Mouse (Mus musculus): ENCODE results near the gene Rnf7.
"Not testable (repeated sequence)": the region's sequence is repeated elsewhere in the genome, so short reads cannot be mapped to it uniquely, and the experiment has no call there.

Gene Rnf7

DNA sequence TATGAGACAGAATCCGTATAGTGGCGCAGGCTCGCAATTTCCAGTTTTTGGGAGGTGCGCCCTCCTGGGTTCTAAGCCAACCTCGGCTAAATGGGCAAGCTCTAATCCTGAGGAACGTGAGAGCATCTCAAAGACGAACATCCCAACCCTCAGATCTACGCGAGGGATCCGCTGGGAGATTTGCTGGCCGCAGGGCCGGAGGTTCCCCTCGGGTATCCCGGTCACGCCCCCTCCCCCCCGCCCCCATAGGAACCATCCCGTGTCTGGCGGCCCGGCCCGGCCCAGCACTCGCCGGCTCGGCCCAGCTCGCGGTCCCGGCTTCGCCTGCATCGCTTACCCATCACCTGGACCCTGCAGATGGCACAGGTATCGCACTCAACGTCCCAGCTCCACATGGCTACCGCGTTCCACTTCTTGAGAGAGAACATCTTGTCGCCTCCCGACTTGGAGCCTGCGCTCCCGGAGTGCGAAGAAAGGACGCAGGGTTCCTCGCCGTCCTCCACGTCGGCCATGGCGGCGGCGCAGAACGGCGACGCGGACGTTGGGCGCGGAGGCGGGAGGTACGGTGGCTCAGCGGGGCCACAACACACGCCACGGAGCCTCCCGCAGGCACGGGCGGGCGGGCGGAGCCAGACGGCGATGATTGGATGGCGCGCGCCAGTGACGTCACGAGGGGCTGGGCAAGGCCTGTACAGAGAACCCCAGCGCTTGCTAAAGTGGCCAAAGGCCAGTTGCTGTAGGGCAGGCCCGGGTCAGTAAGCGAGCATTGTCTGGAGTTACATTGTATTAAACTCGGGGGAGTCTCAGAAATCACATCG is at the start of gene Rnf7:
Gene Rnf7 (minus strand): TSS at position 605 of the 818 bp plus-strand sequence.
- peak; percentile 97 for DNase-seq (ENCODE audit: low spot score)

DNA sequence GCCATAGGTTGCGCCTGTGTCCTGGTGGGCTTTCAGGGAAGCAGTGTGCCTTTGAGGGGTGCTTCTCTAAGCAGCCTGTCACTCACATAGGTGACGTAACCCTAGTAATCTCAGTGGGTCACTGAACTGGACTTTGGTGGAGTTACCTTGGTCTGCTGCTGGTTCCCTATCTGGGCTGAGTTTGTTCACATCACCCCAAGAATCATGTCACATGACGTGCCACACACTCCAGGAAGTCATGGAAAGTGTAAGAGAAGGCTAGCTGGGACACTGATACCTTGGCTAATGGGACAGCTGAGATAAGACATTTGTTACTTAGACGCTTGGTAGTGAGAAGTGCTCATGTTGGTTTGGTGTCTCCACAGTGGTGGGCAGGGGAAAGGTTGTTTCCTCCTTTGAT is 47.5 kb upstream of the Rnf7 start:
- DNase-seq (ENCODE audit: low spot score) = no peak

DNA sequence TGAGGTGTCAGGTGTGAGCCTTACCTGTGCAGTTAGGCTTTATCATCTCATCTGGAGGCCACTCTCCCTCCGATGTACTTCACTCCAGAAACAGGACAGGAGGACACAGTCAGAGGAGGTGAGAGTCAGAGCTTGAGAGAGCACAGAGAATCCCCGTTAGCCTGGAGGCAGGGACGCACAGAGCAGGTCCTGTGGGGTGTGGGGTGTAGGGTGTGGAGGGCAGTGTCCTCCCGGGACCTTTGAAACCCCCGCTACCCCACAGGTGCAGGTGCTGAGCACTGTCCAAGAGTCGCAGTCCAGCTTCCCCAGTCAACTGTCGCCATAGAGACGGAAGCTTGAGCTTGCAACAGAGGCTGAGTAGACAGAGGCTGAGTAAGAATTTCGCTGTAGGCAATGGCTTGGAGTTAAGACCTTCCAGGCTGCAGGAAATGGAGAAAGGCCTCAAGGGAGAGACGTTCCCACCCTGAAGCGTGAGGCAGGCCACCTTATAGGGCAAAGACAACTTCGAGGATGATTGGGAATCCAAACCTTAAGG is 46.6 kb upstream of the Rnf7 start, which contains the start of gene Gm28729:
Gene Gm28729 (minus strand): TSS at position 293 of the 535 bp plus-strand sequence.
- no peak for DNase-seq (ENCODE audit: low spot score)

DNA sequence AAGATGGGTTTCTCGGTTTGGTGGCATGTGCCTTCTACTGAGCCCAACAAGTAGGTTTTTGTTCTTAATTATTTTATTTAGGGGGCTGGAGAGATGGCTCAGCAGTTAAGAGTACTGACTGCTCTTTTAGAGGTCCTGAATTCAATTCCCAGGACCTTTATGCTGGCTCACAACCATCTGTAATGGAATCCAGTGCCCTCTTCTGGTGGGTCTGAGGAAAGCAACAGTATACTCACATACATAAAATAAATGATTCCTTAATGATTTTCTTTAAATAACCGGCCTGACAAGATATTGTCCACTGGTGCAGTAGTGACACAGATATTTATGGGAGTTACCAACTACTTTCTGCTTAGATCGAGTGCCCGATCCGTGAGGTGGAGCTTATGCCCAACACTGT is 44.7 kb upstream of the Rnf7 start:
- no peak for DNase-seq (ENCODE audit: low spot score)

DNA sequence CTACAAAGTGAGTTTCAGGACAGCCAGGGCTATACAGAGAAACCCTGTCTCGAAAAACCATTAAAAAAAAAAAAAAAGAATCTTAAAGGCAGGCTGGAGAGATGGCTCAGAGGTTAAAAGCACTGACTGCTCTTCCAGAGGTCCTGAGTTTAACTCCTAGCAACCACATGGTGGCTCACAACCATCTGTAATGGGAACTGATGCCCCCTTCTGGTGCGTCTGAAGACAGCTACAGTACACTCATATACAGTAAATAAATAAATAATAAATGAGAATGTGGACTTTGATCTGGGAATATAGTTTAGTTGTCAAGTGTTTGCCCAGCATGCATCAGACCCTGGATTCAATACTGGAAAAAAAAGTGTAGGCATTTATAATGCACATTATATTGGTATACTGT is 43.1 kb upstream of the Rnf7 start:
- DNase-seq (ENCODE audit: low spot score) = not testable (repeated sequence)

DNA sequence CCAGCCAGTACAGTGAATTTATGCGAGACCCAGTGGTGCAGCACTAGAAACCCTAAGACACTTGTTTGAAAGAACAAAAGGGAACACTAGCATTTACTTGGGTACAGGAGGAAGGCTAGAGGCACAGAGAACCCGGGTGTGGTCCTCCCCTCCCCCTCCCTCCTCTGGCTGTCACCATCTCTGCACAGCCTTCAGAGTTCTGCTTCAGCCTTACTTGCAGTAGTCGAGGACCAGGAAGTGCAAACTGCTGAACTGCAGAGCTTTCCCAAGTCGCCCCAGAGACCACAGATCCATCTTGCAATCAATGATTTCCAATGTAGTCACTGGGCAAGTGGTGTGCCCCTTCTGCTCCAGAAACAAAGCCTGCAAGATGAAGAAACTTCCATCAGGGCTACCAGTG is 39.0 kb upstream of the Rnf7 start:
- no peak for DNase-seq (ENCODE audit: low spot score)

DNA sequence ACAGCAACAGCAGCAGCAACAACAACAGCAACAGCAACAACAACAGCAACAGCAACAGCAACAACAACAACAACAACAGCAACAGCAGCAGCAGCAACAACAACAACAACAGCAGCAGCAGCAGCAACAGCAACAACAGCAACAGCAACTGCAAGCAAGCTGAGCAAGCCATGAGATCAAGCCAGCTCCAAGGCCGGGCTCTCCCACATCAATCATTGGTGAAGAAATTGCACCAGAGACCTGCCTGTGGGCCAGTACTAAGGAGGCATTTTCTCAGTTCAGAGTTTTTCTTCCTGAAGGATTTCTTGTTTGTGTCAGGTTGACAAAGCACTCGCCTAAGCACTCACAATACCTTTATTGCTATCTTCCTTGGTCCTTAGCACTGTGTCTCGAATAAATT is 38.3 kb upstream of the Rnf7 start:
- DNase-seq (ENCODE audit: low spot score) = no peak

DNA sequence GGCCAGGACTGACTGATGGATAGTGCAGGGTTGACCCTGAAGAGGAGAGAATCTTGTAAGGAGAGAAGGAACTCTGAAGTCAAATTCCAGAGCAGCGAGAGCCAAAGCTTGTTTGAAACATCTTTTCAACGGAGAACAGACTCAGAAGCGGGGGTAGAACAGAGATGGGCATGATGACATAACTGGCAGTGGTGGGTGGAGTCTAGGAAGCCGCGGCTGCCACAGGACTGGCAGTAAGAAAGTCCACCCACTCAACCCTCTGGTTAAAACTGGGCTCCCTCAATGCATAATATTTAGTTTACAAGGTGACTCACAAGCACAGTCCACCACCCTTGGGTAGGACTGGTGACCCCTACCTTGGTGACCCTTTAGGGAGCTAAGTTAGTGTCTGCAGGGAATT is 37.3 kb upstream of the Rnf7 start:
- no peak for DNase-seq (ENCODE audit: low spot score)

DNA sequence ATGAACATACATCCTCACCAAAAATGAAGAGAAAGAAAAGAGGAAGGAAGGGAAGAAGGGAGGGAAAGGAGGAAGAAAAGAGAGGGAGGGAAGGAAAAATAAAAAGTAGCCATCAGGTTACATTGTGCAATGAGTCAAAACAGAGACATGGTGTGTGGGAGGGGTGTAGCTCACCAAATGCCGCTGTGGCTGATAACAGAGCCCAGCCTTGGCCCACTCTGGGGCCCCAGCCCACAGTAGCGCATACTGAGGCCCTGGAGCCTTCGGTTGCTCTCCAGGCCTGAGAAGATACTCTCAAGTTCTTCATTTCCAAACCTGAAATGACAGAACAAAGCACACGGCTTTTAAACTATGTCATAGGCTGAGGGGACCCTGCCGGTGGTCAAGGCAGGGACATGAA is 35.8 kb upstream of the Rnf7 start:
- no peak for DNase-seq (ENCODE audit: low spot score)

DNA sequence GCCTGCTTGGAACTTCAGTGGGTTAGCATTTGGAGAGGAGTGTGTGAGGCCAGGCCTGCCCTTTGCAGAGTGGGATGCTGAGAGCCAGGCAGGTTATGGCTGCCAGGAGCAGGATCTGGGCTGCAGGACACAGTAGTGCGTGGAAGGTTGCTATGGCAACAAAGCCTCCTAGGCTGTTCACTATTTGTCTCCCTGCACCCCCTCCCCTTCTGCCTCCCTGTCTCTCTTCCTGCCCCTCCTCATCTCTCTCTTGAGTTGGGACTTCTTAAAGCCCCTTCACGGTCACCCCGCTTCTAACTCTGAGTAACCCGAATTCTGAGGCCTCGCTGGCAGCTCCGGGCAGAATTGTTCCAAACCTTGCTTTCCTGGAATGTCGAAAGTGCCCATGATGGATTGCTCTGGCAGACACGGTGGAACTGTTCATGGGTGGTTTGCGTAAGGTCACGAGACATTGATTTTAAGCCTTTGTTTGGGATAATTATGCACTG is 27.6 kb upstream of the Rnf7 start:
- no peak for DNase-seq (ENCODE audit: low spot score)

DNA sequence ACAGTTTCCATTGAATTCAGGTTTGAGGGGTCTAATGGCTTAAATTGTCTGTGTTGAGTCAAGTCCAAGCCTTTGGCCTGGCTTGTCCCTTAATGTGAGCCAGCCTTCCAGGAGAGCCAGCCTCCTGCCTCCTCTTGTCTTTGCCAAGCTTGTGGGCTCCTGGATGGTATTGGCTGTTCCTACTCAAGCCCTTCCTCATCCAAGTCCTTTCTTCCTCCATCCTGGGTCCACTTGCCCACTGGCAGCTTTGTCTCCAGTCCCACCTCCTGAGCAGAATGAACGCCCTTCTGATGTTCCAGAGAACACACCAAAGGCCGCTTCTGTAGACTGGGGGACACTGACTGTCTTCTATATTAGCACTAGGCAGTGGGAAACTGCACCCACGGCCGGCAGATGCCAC is 26.7 kb upstream of the Rnf7 start:
- DNase-seq (ENCODE audit: low spot score) = no peak

DNA sequence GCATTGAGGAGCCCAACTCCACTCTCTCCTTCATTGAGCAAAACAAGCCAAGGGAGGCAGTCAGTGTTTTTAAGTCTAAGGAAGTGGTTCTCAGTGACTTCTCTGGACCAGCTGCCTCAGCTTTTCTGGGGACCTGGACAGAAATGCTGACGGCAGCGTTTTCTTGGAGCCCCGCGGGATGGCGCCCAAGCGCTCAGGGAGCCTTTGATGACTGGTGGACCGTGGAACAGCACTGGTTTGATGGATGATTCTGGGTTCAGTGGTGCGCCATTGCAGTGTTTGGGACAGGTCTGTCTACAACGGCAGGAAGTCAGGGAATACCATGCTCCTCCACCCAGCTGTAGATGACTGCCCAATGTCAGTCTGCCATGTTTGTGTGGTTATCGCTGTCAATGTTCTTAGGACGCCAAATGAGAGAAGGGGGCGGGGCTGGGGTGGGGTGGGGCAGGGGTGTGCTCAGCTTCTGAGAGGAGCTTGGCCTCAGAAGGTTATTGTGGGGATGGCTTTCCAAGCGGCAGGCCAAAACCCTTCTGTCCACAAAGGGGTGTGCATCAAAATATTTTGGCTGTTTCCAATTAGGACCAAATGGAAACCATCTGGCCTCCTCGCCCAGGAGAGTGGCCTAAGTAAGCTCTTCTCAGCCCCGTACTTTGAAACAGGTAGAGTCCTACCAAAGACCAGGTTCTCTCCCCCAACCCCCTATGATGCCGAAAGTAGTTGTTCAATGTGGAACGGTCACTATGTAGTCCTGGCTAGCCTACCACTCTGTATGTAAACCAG is 25.8 kb upstream of the Rnf7 start:
- DNase-seq (ENCODE audit: low spot score) = no peak

DNA sequence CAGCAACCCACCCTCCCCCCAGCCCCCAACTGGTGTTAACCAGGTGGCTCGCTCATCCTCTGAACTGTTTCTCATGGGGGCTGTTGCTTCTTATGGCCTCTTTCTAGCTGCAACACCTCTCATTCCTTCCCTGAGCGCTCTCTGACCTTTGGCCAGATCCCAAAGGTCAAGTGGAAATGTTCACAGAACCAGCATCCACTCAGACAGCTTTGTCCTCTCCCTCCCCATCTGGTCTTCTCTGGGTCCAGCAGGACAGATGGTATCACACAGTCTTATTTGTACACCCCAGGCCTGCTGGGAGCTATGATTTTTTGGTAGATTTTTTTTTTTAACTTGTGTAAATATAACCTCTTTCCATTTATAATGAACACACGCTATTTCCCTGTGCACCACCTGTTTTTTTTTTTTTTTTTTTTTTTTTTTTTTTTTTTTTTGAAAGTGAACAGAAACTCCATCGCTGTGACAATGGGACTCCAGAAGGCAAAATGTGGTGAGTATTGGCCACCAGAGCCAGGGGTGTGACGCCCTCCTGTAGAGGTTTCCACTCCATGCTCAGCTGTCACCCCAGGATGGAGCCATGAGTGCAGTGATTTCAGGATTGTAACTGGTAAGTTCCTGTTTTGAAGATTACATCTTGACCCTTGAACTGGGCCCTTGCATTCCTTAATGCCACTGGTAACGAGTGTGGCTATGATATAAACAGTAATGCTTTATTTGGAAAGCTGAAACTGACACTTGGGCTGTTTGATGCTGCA is 24.6 kb upstream of the Rnf7 start:
- DNase-seq (ENCODE audit: low spot score) = no peak

DNA sequence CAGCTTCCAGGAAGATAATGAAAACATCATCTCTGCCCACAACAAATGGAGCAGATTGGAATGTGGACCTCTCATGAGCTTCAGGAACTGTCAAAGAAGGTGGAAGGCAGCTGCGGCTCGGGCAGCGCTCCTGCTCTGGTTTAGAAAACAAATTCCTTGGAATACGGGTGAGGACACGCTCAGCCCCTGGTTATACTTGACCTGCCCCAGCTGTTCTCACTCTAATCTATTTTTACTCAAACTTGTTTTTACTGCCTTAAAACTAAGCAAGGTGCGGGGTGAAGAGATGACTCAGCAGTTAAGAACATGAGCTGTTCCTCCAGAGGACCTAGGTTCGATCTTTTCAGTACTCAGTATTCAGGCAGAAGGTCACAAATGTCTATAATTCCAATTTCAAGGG is 22.7 kb upstream of the Rnf7 start:
- DNase-seq (ENCODE audit: low spot score) = no peak

DNA sequence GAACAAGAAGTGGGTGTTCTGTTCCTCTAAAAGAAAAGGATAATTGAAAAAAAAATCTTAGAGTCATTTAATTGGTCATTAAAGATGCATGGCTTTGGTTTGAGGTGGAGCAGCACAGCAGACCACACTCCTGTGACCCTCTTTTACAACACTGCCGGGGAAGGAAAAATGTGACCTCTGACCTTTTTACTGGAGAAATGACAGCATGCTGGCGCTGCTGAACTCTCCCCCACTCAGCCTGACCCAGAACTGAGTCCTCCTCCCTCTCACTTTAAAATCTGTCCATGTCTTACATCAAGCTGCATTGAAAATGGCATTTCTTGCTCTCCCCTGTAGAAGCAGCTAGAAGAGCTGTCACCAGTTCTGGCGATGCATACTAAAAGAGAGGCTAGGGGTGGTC is 14.7 kb upstream of the Rnf7 start:
- no peak for DNase-seq (ENCODE audit: low spot score)

DNA sequence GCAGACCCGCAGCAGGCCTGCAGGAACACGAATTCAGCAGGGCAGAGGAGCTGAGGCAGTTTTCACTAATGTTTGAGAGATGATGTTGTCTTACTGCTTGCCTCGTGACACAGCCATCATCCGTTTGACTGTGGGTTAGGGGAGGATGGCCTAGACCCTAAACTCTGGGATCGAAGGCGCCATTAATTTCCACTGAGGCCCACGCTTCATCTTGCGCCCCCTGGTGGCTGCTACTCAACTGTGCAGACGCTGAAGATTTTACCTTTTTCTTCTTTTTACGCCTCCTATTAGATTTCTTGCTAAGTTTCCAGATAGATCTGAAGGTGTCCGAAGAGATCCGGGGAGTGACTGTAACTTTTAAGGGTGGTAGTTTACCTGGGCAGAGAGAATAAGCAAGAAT is 13.3 kb upstream of the Rnf7 start:
- peak; percentile 63 for DNase-seq (ENCODE audit: low spot score)

DNA sequence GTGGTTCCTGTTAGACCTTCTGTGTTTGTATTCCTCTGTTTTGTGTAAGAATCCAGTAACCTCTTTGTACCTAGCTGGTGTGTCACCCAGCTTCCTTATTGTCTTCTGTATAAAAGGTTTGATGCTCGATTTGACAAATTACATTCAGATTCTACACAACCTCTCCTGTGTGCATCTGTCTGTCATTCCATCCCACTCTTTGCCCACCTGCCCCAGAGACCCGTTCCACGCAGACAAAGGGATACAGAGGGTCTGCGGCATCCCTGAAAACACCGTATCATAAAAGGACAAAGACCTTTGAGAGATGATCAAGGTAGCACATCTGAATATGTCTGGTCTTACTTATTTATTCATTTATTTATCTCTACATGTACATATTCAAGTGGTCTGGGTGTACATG is 9.4 kb upstream of the Rnf7 start:
- not testable (repeated sequence) for DNase-seq (ENCODE audit: low spot score)

DNA sequence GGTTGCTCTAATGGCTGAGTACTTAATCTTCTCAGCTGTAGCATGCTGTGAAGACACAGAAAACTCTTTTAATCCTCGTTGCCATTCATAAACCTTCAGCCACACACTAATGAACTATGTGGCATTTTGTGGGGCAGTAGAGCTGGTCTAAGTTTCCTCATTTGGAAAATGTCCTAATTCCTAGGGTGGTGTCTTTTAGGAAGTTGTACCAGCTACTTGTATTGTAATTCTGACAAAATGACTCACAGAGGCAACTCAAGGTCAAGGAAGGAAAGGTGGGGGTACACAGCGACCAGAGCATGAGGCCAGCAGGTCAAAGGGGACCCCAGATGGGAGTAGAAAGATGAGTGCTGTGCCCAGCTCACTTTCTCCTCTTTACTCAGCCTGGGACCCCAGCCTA is 5.2 kb upstream of the Rnf7 start:
- DNase-seq (ENCODE audit: low spot score) = no peak

DNA sequence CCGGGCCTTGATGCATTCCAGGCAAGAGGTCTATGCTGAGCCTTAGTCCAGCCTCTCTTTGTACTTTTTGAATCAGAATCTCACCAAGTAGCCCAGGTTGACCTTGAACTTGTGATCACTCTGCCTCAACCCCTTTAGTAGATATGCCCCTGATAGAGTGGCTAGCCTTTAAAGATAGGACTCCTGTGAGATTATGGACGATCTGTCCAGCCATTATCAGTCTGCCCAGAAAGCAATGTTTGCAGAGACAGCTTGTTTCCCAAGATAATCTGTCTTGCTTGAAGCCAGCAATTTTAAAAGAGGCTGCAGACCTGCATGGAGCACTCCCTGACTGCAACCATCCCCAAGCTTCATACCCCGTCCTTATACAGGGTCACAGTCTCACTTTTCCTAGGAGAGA is 4.6 kb upstream of the Rnf7 start:
- DNase-seq (ENCODE audit: low spot score) = no peak

DNA sequence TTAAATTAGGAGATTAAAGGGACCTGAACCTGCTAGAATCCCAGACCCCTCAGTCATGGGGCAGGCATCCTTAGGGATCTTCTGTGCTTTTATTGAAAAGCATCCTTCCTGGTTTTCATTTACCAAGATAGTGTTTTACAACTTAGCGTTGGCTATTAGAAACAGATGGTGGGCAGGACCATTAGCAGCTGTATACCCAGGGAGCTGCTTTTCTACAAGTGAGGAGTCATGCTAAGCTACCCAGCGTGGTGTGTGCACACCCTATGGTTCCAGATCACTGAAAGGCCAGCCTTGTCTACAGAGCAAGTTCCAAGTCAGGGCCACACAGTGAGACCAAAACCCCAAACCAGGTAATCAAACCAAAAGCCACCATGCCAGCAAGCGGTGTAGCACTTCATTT is 6.1 kb downstream of the Rnf7 start:
- no peak for DNase-seq (ENCODE audit: low spot score)

DNA sequence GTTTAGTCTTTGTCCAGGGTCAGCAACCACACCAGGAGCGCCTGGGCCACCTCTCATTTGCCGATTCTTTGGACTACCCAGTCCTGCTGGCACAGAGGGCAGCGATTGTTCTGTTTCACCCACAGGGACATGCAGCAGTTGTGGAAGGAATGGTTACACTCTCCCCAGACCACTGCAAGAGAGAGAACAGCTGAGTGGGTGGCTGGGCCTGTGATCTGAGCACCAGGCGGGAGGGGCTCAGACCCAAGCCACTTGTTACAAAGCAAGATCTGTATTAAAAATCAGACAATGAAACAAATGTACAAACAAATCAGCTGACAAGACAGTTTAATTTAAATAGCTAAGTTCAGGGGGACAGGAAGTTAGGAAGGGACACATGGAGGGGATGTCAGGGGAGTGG is 6.8 kb downstream of the Rnf7 start:
- not testable (repeated sequence) for DNase-seq (ENCODE audit: low spot score)

DNA sequence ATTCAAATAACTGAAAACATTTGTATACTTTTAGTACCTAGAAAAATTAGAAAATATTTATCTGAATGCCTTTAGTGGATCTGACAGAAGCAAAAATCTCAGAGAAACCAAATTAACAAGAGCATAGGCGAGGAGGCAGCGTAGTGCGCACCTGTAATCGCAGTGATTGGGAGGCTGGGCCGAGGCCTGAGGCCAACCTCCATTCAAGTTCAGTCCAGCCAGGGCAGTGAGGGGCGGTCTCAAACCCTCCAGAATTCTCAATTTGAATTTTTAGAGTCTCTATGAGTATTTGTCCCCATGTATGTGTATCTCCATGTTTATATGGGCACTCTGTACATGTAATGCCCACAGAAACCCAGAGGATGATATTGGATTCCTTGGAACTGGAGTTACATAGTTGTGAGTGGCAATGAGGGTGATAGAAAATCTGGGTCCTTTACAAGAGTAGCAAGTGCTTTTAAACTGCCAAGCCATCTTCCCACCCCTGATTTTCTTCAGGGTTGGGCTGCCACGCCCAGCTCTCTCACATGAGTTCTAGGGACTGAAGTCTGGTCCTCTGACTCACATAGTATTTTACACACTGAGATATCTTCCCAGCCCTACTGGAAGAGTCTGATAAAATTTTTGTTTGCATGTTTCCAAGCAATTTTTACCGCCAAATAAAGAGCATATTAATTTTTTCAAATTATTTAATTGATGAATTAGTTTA is 8.1 kb downstream of the Rnf7 start:
- no peak for DNase-seq (ENCODE audit: low spot score)

All from T-cell, adult 2 months (primary cell).